Mouse (Mus musculus): ENCODE measurements at regions not wholly inside any gene's neighbourhood (a gene's known extent, or its start where the extent isn't known, plus 50 kb on each side); places are given as distances from the start of the nearest gene placed in this dataset.

DNA sequence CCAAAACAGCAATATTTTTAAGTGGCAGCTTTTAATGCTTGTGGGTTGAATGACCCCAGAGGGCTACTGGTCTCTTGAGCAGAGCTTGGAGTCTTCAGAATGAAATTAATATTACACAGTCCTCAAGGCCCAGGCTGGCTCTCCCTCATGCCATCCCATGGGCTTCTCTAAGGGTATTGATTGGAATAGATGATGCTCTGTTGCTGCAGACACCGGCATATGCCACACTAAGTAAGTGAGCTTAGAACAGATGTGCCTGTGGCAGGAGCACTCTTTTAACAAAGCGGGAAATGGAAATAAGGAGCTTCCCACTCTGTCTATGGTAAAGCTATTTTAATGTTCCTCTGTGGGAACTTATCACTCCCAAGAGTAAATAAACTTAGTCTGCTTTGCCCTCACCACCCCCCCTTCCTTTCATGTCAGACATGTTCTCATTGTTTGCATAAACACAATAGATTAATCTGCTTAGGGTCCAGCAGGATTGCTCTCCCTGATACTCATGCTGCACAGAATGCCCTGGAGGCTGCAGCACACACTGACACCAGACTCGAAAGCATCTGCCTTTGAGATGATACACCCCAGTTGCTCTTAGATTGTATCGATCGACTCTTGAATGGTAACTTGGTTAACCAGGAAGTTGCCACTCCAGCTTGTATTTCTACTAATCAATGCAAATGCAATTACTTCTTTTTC, 294.5 kb upstream of the Adamts16 start:
- TF ChIP-seq CTCF (IDR thresholded peaks at IDR 0.05; ENCODE audit: borderline replicate concordance, extremely low read depth, insufficient read depth, insufficient read length) (no peak), POLR2A (IDR thresholded peaks at IDR 0.05; ENCODE audit: borderline replicate concordance, extremely low read depth, insufficient read depth, insufficient read length, poor library complexity, severe bottlenecking) (no peak)
